Mouse (Mus musculus) liver, embryonic 14.5 days (tissue): ENCODE results near the gene Kiss1.

Source experiments
- CTCF ChIP-seq: IDR thresholded peaks from 2 replicates; pipeline ENCODE4 v1.5.1; 2016; ENCODE audit warnings: antibody characterized with exemption, low read depth, control low read depth
- EP300 ChIP-seq: IDR thresholded peaks from 2 replicates; pipeline ENCODE4 v1.6.1; 2016; ENCODE audit warnings: antibody characterized with exemption, low read depth

GRCm38 (mm10) chr1:133351762-133352161 is 30.1 kb downstream of the Kiss1 start:
- no peak for TF ChIP-seq CTCF
- no peak for TF ChIP-seq EP300
